Mouse (Mus musculus) kidney, embryonic 14.5 days (tissue): Measurements from ENCODE around the gene Hsf4. TPM values are rescaled to one million over a fixed set of nuclear protein-coding genes. Genes with fewer than 3 reads are reported as not detected.
"Not testable (repeated sequence)": the region's sequence is repeated elsewhere in the genome, so short reads cannot be mapped to it uniquely, and the experiment has no call there.

Source experiments
- ATAC-seq: fragments of 200-750 bp; cut with Nextera tagmentation; 2 replicates; pipeline ENCODE4 v1.8.0; 2017; ENCODE audit warnings: moderate number of reproducible peaks, mild to moderate bottlenecking, moderate TSS enrichment, moderate library complexity; ENCODE audit not compliant: low FRiP score, low TSS enrichment
- H3K27ac ChIP-seq: fragments of 300-500 bp; sonication (generic); 2 replicates; pipeline ENCODE4 v1.5.1; 2014; ENCODE audit warnings: low read depth, mild to moderate bottlenecking, low read length, moderate library complexity, mixed read lengths
- H3K27me3 ChIP-seq: fragments of 300-500 bp; sonication (generic); 2 replicates; pipeline ENCODE4 v1.6.1; 2014; ENCODE audit warnings: mild to moderate bottlenecking, low read length; ENCODE audit not compliant: control insufficient read depth, insufficient read depth
- H3K36me3 ChIP-seq: fragments of 300-500 bp; sonication (generic); 2 replicates; pipeline ENCODE4 v1.6.1; 2014; ENCODE audit warnings: low read length, mixed read lengths; ENCODE audit not compliant: control insufficient read depth, insufficient read depth
- H3K4me1 ChIP-seq: fragments of 300-500 bp; sonication (generic); 2 replicates; pipeline ENCODE4 v1.6.1; 2014; ENCODE audit warnings: low read length, mixed read lengths; ENCODE audit not compliant: control insufficient read depth, insufficient read depth
- H3K4me2 ChIP-seq: fragments of 300-500 bp; sonication (generic); replicated peaks from 2 replicates; pipeline ENCODE4 v1.6.1; 2014; ENCODE audit warnings: low read depth, mild to moderate bottlenecking, low read length
- H3K4me3 ChIP-seq: fragments of 300-500 bp; sonication (generic); 2 replicates; pipeline ENCODE4 v1.5.1; 2014; ENCODE audit warnings: mild to moderate bottlenecking, low read length
- H3K9ac ChIP-seq: fragments of 300-500 bp; sonication (generic); 2 replicates; pipeline ENCODE4 v1.6.1; 2014; ENCODE audit warnings: low read depth, mild to moderate bottlenecking, low read length, moderate library complexity
- H3K9me3 ChIP-seq: fragments of 300-500 bp; sonication (generic); 2 replicates; pipeline ENCODE4 v1.6.1; 2016; ENCODE audit warnings: low read length; ENCODE audit not compliant: control insufficient read depth
- WGBS: fragments of 180-500 bp; shearing (Covaris S2); extraction: QIAGEN DNeasy Blood & Tissue Kit; methylation state at CpG from one replicate; pipeline ENCODE4 v1.1.7; 2014; 5-methylcytosine and 5-hydroxymethylcytosine counted together
- polyA plus RNA-seq: library from polyadenylated mRNA; unstranded; fragments of >200 nt; fragmentation: Nextera tagmentation; extraction: Ambion mirVana; gene quantifications from 2 replicates; pipeline ENCODE4 v1.2.1, GENCODE M21; 2014

Gene Hsf4
- polyA plus RNA-seq, 1 experiment from 2014 or later: not detected

DNA sequence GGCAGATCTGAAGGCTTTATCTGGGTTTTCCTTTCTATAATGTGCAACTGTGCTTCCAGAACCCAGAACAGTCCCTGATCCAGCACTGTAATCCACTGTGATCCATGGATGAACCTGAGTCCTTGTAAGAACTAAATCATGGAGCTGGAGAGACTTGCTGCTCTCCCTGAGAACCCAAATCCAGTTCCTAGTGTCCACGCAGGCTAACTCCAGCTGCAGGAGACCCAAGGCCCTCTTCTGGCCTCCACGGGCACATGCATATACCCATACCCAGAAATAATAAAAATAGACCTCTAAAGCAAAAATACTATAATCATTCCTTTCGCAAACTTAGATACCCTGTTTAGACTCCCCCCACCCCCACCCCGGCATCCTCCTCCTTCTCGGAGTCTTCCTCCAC lies 18.6 kb downstream of the Hsf4 start:
- no peaks in the 10 kb centered on the region; the same call in 1 of the 2 replicates for H3K36me3 ChIP-seq
- 89% methylated on average over 5 of the region's 5 CpGs for WGBS
- H3K9ac ChIP-seq: no peak overlapping the region
- H3K27me3 ChIP-seq: peaks cover 9% of the 10 kb centered on the region; the same call in 1 of the 2 replicates
- peak overlapping the region; percentile 56; the same call in 1 of the 2 replicates for H3K4me3 ChIP-seq
- no peak overlapping the region for H3K27ac ChIP-seq
- H3K9me3 ChIP-seq: no peaks in the 10 kb centered on the region
- no peak for ATAC-seq
- H3K4me1 ChIP-seq: peaks cover 22% of the 10 kb centered on the region
- H3K4me2 ChIP-seq: peak overlapping the region; percentile 87

DNA sequence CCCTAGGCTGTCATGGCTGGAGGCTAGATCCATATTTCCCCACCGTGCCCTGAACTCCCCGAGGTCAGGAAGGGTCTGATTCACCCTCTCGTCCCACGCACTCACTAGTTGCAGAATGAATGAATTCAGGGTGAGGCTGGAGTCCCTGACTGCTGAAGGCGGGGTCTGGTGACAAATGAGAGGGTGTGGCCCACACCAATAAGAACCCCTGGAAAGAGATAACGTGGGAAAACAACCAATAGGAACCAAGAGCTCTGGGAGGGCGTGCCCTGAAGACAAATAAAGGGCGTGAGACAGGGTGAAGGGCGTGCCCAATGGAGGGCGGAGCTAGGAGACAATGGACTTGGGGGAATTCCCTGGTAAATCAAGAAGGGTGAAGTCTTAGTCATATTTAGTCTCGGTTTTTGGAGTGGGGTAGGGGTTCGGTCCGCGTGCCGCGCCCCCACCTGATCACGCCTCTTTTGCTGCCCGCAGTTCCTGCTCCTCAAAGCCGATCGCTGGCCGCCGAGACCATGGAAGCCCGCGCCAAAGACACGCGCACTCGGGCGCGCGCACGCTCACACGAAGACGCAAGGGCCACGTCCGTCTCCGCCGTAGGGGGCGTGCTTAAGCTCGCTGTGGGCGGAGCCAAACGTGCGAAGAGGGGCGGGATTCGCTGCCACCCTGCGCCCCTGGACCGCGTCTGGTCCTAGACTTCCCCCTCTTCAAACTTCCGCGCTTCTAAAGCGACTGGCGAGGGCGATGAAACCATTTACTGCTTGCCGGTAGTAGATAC lies 19.5 kb downstream of the Hsf4 start:
- WGBS: under 1% methylated on average over 53 of the region's 53 CpGs
- Histone ChIP-seq H3K27ac (peak overlapping the region; percentile 76), H3K9me3 (no peaks in the 10 kb centered on the region)

DNA sequence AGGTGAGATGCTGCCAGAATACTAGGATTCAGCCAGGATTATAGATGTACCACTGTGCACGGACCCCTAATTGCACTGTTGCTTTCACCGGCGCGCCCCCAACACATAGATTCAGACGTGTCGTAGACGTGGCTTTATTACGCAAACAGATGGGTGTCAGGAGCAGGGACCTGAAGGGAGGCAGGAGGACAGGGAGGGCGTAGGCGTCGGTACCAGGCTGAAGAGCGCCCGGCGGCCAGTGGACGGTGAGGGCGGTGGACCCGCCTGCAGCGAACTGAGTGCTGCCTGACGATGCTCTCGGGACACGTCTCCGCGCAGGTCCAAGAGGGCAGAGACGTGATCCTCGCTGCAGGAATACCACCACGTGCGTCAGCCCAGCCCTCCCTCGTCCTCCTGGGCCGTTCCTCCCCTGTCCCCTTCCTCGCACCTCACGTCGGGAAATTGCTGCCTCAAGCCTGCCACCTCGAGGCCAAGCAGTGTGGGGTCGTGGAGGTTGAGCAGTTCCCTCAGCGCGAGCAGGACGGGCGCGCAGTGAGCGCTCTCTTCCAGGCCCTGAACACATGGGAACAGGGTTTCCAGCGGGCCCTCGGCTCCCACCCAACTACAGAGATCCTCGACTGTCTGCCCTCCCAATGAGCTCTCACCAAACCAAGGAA lies 20.3 kb downstream of the Hsf4 start, which contains the start of gene 4931428F04Rik:
Gene 4931428F04Rik (minus strand): TSS at position 60 of the 656 bp plus-strand sequence.
- no peaks in the 10 kb centered on the region for H3K9me3 ChIP-seq
- H3K9ac ChIP-seq: peak within 1 kb of the TSS; percentile 60
- peaks cover 9% of the 10 kb centered on the region; the same call in 1 of the 2 replicates for H3K27me3 ChIP-seq
- peak within 1 kb of the TSS; percentile 56 for H3K4me3 ChIP-seq
- ATAC-seq: peak; percentile 30
- H3K36me3 ChIP-seq: no peaks in the 10 kb centered on the region; the same call in 1 of the 2 replicates
- H3K27ac ChIP-seq: peak within 1 kb of the TSS; percentile 76
- peak within 1 kb of the TSS; percentile 87 for H3K4me2 ChIP-seq
- H3K4me1 ChIP-seq: peaks cover 22% of the 10 kb centered on the region
- 3% methylated on average over 43 of the region's 43 CpGs for WGBS

More for the DNA sequence above, 19.5 kb downstream of the Hsf4 start:
- H3K4me1 ChIP-seq: peaks cover 22% of the 10 kb centered on the region
- H3K4me3 ChIP-seq: peak overlapping the region; percentile 56
- H3K36me3 ChIP-seq: no peaks in the 10 kb centered on the region; the same call in 1 of the 2 replicates
- ATAC-seq: peak; percentile 93
- peak overlapping the region; percentile 87 for H3K4me2 ChIP-seq
- peaks cover 9% of the 10 kb centered on the region; the same call in 1 of the 2 replicates for H3K27me3 ChIP-seq
- H3K9ac ChIP-seq: peak overlapping the region; percentile 60

DNA sequence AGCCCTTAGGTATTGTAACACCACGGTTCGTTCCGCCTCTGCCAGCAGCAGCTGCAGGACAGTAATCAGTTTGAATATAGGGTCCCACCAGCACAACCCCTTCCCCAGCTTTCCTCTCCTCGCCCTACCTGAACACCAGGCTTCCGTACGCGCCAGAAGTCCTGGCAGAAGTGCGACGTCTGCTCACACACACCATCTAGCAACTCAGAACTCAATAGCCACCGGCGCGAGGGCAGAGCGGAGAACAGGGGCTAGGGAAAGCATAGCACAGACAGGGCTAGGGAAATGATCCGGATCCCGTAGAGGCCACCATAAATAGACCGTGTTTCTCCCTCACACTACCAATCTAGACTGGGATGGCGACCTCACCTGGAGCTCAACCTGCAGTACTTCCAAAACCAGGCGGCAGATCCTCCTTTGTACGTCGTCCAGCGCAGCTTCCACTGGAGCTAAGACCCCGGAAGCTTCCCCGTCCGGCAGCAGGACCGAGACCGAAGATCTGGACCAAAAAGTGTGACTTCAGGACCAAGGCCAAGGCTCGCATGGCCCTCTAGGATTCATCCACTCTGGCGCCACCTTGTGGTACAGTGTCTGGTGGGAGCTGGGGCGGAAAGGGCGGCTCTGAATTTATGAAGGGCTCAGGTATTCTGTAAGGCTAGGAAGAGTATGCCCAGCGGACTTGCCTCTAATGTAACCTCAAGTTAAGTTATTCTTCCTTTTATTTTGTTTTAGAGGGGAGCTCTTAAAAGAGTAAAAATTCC lies 21.1 kb downstream of the Hsf4 start:
- Histone ChIP-seq H3K4me2 (peak overlapping the region; percentile 87), H3K4me1 (peaks cover 22% of the 10 kb centered on the region), H3K36me3 (no peaks in the 10 kb centered on the region), H3K9me3 (no peaks in the 10 kb centered on the region), H3K27ac (no peak overlapping the region), H3K9ac (no peak overlapping the region), H3K4me3 (peak overlapping the region; percentile 6; the same call in 1 of the 2 replicates), H3K27me3 (peaks cover 9% of the 10 kb centered on the region; the same call in 1 of the 2 replicates)
- 9% methylated on average over 31 of the region's 31 CpGs for WGBS
- ATAC-seq: no peak

DNA sequence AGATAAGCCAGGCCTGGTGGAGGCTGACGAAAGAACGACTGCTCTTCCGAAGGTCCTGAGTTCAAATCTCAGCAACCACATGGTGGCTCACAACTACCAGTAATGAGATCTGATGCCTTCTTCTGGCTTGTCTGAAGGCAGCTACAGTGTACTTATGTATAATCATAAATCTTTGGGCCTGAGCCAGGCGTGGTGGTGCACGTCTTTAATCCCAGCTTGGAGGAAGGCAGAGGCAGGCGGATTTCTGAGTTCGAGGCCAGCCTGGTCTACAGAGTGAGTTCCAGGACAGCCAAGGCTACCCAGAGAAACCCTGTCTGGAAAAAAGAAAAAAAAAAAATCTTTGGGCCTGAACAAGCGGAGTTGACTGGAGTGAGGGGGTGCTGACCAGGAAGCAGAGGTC lies 21.8 kb downstream of the Hsf4 start:
- H3K4me2 ChIP-seq, H3K4me3 ChIP-seq, H3K27me3 ChIP-seq, H3K9me3 ChIP-seq, ATAC-seq, H3K36me3 ChIP-seq, H3K27ac ChIP-seq, H3K9ac ChIP-seq: not testable (repeated sequence)
- H3K4me1 ChIP-seq: peaks cover 22% of the 10 kb centered on the region
- 83% methylated on average over 8 of the region's 8 CpGs for WGBS

DNA sequence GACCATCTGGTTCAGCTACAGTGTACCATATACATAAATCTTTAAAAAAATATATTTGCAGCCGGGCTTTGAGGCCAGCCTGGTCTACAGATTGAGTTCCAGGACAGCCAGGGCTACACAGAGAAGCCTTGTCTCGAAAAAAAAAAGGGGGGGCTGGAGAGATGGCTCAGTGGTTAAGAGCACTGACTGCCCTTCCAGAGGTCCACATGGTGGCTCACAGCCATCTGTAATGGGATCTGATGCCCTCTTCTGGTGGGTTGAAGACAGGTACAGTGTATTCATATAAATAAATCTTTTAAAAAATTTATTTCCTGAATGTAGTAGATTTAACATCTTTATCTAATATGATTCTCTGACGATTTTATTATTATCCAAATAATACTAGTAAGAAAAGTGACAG lies 22.2 kb downstream of the Hsf4 start:
- 70% methylated on average over 3 of the region's 3 CpGs for WGBS

DNA sequence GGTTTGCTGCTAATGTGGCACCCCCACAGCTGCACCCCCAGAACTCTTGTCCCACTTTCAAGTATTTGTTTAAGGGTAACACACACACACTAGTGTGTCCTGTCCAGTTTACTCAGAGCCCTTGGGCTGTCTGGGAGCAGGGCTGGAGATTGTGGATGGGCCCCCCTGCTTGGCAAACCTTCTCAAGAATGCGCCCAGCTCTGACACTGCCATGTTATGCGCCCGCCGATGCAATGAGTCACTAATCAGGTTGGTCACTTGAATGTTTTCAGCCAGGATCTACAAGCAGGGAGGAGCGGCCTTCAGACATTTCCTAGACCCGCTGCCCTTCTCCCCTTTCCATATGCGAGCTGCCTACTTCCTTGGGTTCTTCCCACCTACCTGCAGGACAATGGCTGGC lies 22.9 kb downstream of the Hsf4 start:
- Histone ChIP-seq H3K27ac (no peak overlapping the region), H3K4me1 (peaks cover 25% of the 10 kb centered on the region), H3K4me2 (no peak overlapping the region), H3K9me3 (no peaks in the 10 kb centered on the region), H3K27me3 (peaks cover 9% of the 10 kb centered on the region; the same call in 1 of the 2 replicates), H3K9ac (no peak overlapping the region), H3K36me3 (no peaks in the 10 kb centered on the region), H3K4me3 (no peak overlapping the region)
- 86% methylated on average over 7 of the region's 7 CpGs for WGBS
- no peak for ATAC-seq

More for the DNA sequence above, 22.2 kb downstream of the Hsf4 start:
- H3K4me3 ChIP-seq, H3K36me3 ChIP-seq, H3K27me3 ChIP-seq, H3K4me2 ChIP-seq, H3K9ac ChIP-seq, ATAC-seq, H3K27ac ChIP-seq, H3K9me3 ChIP-seq: not testable (repeated sequence)
- peaks cover 22% of the 10 kb centered on the region for H3K4me1 ChIP-seq

DNA sequence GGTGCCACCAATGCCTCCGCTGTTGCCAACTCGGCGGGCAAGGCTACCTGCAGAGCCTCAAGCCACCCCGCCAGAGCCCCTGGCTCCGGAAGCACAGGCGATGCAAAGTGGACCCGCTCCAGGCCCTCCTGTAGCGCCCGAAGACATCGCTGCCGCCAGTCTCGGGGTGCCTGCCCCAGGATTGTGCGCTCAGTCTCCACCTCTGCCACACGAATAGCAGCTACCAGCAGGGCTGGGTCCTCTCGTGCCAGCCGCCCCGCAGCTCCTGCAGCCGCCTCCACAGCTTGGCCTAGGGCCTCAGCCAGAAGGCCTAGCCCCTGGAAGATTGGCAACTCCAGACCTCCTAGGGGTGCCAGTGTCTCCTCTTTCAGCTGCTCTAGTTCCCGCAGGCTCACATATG lies 23.8 kb downstream of the Hsf4 start:
- H3K4me2 ChIP-seq: no peak overlapping the region
- no peak overlapping the region for H3K27ac ChIP-seq
- no peak for ATAC-seq
- H3K27me3 ChIP-seq: peaks cover 9% of the 10 kb centered on the region; the same call in 1 of the 2 replicates
- peaks cover 22% of the 10 kb centered on the region for H3K4me1 ChIP-seq
- H3K9ac ChIP-seq: no peak overlapping the region
- no peak overlapping the region for H3K4me3 ChIP-seq
- no peaks in the 10 kb centered on the region for H3K36me3 ChIP-seq
- H3K9me3 ChIP-seq: no peaks in the 10 kb centered on the region
- WGBS: 72% methylated on average over 19 of the region's 19 CpGs
